Mouse (Mus musculus): ENCODE measurements at regions not wholly inside any gene's neighbourhood (a gene's known extent, or its start where the extent isn't known, plus 50 kb on each side); places are given as distances from the start of the nearest gene placed in this dataset.

DNA sequence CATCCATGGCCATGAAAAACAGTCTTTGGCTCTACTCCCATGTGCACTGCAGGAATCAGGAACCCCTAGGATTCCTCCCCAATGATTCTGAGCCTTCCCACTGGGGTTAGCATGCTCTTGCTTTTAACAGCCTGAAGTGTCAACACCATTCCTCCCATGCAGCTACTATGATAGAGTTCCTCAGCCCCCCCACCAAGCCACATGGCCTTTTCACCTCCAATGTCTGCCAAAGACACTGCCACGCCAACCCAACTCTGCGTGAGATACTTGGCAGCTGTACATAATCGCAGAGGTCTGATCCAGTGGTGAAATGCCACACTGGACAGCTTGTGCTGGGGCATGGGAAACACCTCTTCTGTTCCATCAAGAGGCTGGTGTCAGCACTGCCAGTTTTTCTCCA is 128.6 kb upstream of the H2al1a start:
- no peak for DNase-seq

DNA sequence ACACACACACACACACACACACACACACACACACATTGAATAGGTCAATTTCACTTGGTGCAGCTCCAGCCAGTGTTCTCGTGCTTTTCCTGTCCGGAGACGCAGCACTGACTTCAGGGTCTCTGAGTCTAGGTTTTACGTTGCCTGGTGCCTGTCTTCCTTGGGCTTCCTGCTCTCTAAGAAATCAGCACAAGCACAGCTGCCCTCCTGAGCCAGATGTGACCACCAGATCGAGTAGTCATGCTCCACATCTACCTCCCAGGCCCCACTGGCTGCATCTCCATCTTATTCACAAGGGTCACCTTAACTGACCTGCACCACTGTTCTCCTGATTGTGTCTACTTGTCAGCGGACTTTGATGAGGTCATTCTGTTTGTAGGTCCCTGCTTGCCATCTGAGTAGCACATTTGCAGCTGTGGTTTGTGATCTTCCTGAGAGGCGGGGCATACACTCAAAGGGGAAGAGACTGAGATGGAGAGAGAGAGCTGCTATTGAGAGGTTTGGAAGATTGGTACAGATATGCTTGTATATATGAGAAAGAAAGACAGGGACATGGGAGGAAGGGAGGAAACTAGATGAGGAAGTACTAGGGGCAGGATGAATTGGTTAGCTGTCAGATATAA is 118.8 kb upstream of the H2al1a start:
- DNase-seq: no peak

DNA sequence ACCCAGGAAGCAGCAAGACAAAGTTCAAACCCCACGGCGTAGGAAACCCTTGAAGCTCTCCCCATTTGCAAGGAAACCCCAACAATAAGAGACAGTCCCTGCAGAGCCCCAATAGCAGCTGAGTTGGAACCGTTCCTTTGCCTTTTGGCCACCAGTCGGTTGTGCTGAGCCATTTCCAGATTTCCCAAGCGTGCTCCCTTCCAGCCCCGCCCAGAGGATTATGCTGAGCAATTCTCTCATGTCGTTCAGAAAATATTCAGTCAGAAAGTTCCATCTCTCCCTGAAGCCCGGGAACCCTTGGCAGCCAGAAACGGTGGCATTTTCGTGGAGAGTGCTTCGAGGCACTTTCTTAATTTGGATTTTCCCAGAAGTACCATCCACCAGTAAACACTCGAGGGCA is 117.2 kb upstream of the H2al1a start:
- DNase-seq: no peak

DNA sequence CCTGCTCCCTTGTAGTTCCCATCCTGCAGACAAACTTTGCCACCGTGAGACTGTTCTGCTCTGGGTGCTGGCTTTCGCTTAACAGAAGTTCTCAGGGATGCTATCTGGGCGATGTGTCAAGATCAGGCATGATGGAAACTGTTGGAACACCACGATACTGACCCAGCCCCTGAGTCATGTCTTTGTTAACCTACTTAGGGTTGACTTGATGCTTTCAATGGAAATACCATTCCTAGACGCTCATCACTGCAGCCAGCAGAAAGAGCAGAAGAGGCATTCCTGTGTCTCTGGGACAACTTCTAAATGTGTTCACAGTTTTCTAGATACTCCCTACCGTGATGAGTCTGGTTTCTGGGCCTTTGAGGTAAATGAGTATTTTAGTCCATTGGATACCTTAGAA is 108.2 kb upstream of the H2al1a start:
- no peak for DNase-seq

DNA sequence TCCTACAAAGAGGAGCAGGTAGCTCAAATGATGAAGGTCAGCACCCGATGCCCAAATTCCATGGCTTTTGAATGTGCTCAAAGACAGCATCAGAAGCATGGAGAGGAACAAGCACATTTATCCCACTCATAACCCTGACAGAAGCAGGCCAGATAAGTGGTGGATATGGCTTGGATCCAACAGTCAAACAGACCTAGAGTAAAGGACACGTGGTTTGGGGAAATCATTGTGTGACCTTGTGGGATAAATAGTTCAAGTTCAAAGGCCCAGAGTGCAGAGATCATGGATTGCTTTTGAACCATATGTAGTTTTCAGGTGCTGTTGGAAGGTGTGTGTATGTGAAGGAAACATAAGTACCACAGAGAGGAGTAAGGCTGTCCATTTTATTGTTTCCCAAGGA is 94.9 kb upstream of the H2al1a start:
- no peak for DNase-seq

DNA sequence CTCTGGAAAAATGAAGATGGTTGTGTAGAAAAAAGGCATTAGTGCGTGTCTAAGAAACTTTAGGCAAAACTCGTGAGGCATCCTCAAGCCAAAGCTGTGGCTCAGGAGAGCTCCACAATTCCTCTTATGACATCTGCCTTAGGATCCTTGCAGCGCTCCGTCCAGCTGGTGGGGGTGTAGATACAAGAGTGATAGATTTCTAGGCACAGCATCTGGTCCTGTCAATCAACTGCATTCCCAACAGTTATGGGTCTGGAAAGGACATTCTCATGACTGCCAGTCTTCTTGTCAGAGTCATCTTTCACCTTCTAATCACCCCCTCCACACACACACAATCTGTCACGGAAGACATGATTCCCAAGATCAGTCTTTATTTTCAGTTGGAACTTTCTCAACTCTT is 89.2 kb upstream of the H2al1a start:
- DNase-seq: no peak

DNA sequence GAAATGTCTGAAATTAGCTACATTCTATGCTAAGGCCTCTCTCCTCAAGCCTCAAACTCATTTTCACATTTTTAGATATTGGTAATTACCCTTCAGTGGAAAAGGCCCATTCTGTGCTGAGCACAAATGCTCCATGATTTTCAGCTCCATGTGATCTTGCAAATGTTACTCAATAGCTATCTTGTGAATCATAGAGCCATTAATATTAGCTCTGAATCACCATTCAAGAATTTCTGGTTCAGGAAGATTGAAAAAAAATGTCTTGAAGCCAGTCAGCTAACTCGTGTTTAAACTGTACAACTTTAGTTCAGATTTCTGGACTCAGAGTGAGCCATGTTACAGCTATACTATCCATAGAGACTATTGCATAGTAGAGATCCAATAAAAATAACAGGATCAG is 86.2 kb upstream of the H2al1a start:
- no peak for DNase-seq

DNA sequence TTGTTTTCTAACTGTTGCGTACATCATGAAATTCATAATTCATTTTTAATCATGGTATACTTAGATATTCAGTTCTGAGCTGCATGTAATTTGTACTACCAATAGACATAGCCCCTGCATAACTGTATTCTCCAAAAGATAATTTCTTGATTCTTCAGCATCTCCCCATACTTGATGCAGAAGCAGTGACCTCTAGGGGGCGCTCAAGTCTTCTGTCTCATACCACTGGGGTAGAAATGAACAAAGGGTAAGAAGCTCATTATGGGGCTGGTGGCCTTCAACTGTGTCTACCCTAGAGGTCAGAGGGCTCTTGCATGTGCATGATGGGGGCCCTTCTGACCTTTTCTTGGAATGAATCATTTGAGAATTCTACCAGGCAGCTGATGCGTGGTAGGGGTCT is 85.6 kb upstream of the H2al1a start:
- peak; percentile 26 for DNase-seq

DNA sequence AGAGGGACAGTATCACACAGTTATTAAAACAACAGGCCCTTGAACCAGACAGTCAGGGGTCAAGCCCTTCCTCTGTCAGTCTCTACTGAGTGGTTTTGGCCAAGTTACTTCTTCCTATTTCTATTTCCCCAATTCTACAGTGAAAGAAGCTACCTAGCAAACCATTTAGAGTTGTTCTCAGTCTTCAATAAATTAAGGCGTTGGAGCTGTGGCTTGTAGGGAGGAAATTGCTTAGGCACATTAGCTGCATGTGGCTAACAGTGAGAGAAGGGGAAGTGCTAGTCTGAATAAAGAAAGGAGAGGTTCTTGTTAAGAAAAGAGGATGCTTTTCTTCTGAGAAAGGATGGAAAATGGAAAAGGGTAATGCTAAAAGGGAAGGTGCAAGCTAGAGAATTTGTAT is 60.0 kb upstream of the H2al1a start:
- DNase-seq: no peak

DNA sequence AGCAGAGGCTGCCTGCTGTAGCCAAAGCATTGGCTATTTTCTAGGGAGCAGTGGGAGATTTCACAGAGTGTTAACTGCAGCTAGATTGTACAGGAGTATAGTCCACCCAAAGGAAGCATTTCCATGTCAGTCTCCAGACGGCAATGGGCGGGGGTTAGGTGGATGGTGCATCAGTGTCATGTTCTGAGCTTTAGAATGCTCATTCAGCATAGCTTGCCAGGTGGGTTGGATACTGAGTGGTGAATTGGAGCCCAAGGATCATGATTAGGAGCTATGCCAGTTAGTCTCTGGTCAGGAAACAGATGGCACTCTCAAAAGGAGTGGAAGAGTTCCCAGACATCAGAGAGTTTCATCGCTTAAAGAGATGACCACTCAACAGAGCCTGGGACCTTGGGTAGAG is 53.5 kb upstream of the H2al1a start:
- DNase-seq: no peak
